Mouse (Mus musculus) heart, postnatal 0 days (tissue): ENCODE results near the gene Gpsm2. TPM values are rescaled to one million over a fixed set of nuclear protein-coding genes. Genes with fewer than 3 reads are reported as not detected.

ENCODE experiments used
- ATAC-seq: fragments of 200-750 bp; cut with Nextera tagmentation; 2 replicates; pipeline ENCODE4 v1.8.0; 2017; ENCODE audit warnings: low read depth, moderate number of reproducible peaks, moderate library complexity; ENCODE audit not compliant: insufficient read depth
- DNase-seq: peaks from one replicate; pipeline ENCODE4 v3.0.0-alpha.2; 2016; ENCODE audit warnings: low spot score
- H3K27ac ChIP-seq: fragments of 300-500 bp; sonication (generic); 2 replicates; pipeline ENCODE4 v1.5.1; 2014; ENCODE audit warnings: low read depth, mild to moderate bottlenecking
- H3K27me3 ChIP-seq: fragments of 300-500 bp; sonication (generic); 2 replicates; pipeline ENCODE4 v1.6.1; 2014; ENCODE audit warnings: low read length, mixed read lengths; ENCODE audit not compliant: control insufficient read depth, insufficient read depth
- H3K36me3 ChIP-seq: fragments of 300-500 bp; sonication (generic); replicated peaks from 2 replicates; pipeline ENCODE4 v1.6.1; 2014; ENCODE audit warnings: low read length, mixed read lengths; ENCODE audit not compliant: control insufficient read depth, insufficient read depth
- H3K4me1 ChIP-seq: fragments of 300-500 bp; sonication (generic); 2 replicates; pipeline ENCODE4 v1.6.1; 2014; ENCODE audit warnings: antibody characterized with exemption; ENCODE audit not compliant: control insufficient read depth, insufficient read depth
- H3K4me2 ChIP-seq: fragments of 300-500 bp; sonication (generic); 2 replicates; pipeline ENCODE4 v1.6.1; 2014; ENCODE audit warnings: low read depth, mild to moderate bottlenecking, low read length, moderate library complexity
- H3K4me3 ChIP-seq: fragments of 300-500 bp; sonication (generic); 2 replicates; pipeline ENCODE4 v1.5.1; 2014; ENCODE audit warnings: low read depth, low read length
- H3K9ac ChIP-seq: fragments of 300-500 bp; sonication (generic); replicated peaks from 2 replicates; pipeline ENCODE4 v1.6.1; 2014; ENCODE audit warnings: low read depth, low read length, mixed read lengths
- H3K9me3 ChIP-seq: fragments of 300-500 bp; sonication (generic); replicated peaks from 2 replicates; pipeline ENCODE4 v1.6.1; 2016; ENCODE audit warnings: low read length; ENCODE audit not compliant: control insufficient read depth
- CTCF ChIP-seq: IDR thresholded peaks from 2 replicates; pipeline ENCODE4 v1.5.1; 2016; ENCODE audit warnings: antibody characterized with exemption, control low read depth, low read depth
- EP300 ChIP-seq: IDR thresholded peaks from 2 replicates; pipeline ENCODE4 v1.6.1; 2016; ENCODE audit warnings: antibody characterized with exemption, low read depth
- WGBS: fragments of 180-500 bp; shearing (Covaris S2); extraction: QIAGEN DNeasy Blood & Tissue Kit; methylation state at CpG from one replicate; pipeline ENCODE4 v1.1.7; 2014; 5-methylcytosine and 5-hydroxymethylcytosine counted together
- polyA plus RNA-seq: library from polyadenylated mRNA; unstranded; fragments of >200 nt; fragmentation: Nextera tagmentation; extraction: Ambion mirVana; gene quantifications from 2 replicates; pipeline ENCODE4 v1.2.1, GENCODE M21; 2015
- total RNA-seq: library from RNA; depleted of rRNA; stranded (reverse); fragments of >200 nt; gene quantifications from 2 replicates; pipeline ENCODE4 v1.2.3, GENCODE M21; 2014; ENCODE audit warnings: low replicate concordance

Gpsm2 gene
- total and polyA plus RNA-seq, 2 experiments from 2014 or later = 8.7 to 9.6 TPM

DNA sequence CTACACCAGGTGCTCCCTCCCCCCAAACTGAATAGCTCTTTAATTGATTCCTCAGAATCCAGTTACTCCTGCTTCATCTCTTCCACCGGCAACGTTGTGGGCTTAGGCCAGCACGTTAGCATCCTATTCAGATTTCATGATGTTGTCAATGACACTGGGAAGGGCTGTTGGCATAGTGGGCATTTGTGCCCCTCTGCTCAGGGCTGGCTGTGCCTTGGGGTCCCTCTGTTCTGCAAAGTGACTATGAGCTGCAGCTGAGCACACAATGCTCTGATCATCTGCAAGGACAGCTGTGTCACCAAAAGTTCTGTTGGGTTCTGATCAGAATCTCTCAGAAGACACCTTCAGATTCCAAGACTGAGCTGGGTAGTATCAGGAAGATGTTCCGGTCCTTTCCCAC lies 22.0 kb upstream of the Gpsm2 start:
- Histone ChIP-seq H3K9me3 (no peaks in the 10 kb centered on the region), H3K27ac (no peak overlapping the region), H3K4me1 (peaks cover 4% of the 10 kb centered on the region; the same call in 1 of the 2 replicates), H3K4me2 (no peak overlapping the region), H3K4me3 (no peak overlapping the region), H3K9ac (no peak overlapping the region), H3K36me3 (no peaks in the 10 kb centered on the region), H3K27me3 (no peaks in the 10 kb centered on the region)
- DNase-seq = no peak
- TF ChIP-seq EP300 (no peak), CTCF (no peak)
- ATAC-seq = no peak
- 86% methylated on average over 4 of the region's 4 CpGs for WGBS

DNA sequence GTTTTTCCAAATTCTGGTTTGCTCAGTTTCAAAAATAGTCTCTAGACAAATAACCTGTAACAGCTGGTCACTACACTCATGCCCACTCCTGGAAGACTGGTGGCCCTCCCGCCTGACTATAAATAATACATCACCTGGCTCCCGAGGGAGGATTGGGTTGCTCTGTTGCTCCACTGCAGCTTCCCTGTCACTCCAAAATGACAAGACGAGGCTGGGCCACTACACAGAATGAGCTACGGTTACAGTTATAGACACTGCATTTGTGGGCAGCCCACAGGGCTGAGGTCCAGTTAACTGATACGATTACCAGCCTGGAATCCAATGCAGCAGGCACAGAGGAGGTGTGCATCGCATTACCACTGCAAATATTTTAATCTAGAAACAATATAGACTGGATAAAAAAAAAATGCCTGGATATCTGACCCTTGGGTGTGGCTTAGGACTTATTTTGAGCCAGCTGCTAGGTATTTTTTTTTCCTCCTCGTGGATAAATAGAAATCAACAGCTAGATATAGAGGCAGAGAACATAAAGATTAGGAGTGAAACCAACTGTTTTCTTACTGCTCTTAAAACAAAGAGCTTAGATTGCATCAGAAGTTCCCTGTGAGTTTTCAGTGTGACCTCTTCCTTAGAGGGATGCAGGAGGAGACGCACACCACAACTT lies 17.1 kb upstream of the Gpsm2 start, which contains the start of gene Aknad1:
Gene Aknad1 (plus strand): TSS at position 614 of the 664 bp plus-strand sequence.
- no peaks in the 10 kb centered on the region for H3K9me3 ChIP-seq
- no peaks in the 10 kb centered on the region for H3K27me3 ChIP-seq
- no peak within 1 kb of the TSS for H3K27ac ChIP-seq
- no peak within 1 kb of the TSS for H3K9ac ChIP-seq
- H3K4me1 ChIP-seq = no peaks in the 10 kb centered on the region; the same call in 1 of the 2 replicates
- no peak for ATAC-seq
- H3K36me3 ChIP-seq = no peaks in the 10 kb centered on the region
- no peak within 1 kb of the TSS for H3K4me3 ChIP-seq
- H3K4me2 ChIP-seq = no peak within 1 kb of the TSS
- WGBS = 48% methylated on average over 8 of the region's 8 CpGs
- DNase-seq = no peak
- TF ChIP-seq EP300 = no peak
- no peak for TF ChIP-seq CTCF

DNA sequence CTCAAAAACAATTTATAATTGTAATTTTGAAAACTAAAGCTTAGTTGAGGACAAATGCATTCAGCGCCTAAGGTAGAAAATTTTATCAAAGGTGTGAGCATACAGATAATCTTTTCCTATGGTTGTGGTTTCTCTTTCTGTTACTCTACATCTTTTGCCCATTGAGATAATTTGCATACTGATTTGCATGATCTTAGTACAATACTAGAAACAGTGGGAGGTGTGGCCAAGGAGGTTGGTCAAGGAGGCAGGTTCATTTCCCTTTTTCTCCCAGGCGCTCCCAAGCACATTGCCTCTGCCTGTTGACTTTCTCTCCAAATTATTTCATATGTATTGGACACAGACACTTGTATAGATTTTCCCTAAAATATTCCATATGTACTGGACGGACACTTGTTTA lies 15.7 kb upstream of the Gpsm2 start:
- no peaks in the 10 kb centered on the region for H3K36me3 ChIP-seq
- no peak for DNase-seq
- H3K9me3 ChIP-seq = no peaks in the 10 kb centered on the region
- no peak for TF ChIP-seq CTCF
- no peak for TF ChIP-seq EP300
- H3K4me1 ChIP-seq = no peaks in the 10 kb centered on the region; the same call in 1 of the 2 replicates
- WGBS = 84% methylated on average over 3 of the region's 3 CpGs
- H3K4me3 ChIP-seq = no peak overlapping the region
- H3K27me3 ChIP-seq = no peaks in the 10 kb centered on the region
- ATAC-seq = no peak
- no peak overlapping the region for H3K4me2 ChIP-seq
- no peak overlapping the region for H3K27ac ChIP-seq
- no peak overlapping the region for H3K9ac ChIP-seq

DNA sequence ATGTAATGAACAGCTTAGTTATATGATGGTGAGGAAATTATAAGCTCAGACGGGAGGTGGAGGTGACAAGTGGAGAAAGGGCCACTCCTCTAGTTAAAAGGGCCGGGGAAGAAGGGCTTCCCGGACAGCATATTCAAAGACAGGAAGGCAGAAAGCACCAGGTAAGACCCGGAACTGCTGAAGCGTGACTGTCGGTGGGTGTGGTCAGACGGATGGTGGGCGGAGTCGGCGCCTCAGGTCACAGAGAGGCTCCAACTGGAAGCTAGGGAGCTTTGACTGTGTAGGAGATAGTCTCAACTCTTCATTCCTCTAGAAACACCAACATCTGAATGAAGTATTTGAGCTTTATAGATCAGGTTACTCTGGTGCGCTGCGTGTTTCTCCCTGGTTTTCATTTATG lies 8.2 kb upstream of the Gpsm2 start:
- TF ChIP-seq EP300 = no peak
- no peak for TF ChIP-seq CTCF
- Histone ChIP-seq H3K36me3 (no peaks in the 10 kb centered on the region), H3K27ac (no peak overlapping the region), H3K27me3 (no peaks in the 10 kb centered on the region), H3K4me3 (no peak overlapping the region), H3K9me3 (0 out of 2 replicates have a peak, but pooled peaks cover 3% of the 10 kb centered on the region), H3K4me2 (no peak overlapping the region), H3K4me1 (no peaks in the 10 kb centered on the region), H3K9ac (no peak overlapping the region)
- no peak for DNase-seq
- 31% methylated on average over 12 of the region's 12 CpGs for WGBS
- ATAC-seq = no peak

DNA sequence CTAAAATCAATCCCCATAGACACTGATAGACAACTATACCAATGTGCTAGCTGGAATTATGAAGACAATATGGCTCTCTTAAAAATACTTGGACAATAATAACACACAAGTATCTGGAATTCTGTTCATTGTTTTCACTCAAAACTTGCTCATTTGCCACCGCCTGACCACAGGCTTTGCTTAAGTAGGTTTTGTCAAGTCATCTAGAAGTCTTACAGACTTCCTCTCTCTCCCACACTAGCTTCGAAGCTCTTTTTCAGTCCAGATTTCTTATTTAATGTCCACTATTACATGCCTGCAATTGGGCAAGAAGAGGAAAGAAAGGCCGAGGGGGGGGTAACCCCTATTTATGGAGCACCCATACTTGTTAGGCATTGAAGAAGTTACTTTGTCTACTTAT lies 5.7 kb upstream of the Gpsm2 start:
- ATAC-seq (no peak), DNase-seq (no peak)
- TF ChIP-seq EP300 (no peak), CTCF (no peak)
- no peak overlapping the region for H3K4me3 ChIP-seq
- H3K36me3 ChIP-seq = no peaks in the 10 kb centered on the region
- H3K9me3 ChIP-seq = 0 out of 2 replicates have a peak, but pooled peaks cover 3% of the 10 kb centered on the region
- H3K4me2 ChIP-seq = no peak overlapping the region
- no peaks in the 10 kb centered on the region for H3K4me1 ChIP-seq
- no peak overlapping the region for H3K9ac ChIP-seq
- WGBS = 75% methylated on average over 3 of the region's 3 CpGs
- no peaks in the 10 kb centered on the region for H3K27me3 ChIP-seq
- no peak overlapping the region for H3K27ac ChIP-seq

DNA sequence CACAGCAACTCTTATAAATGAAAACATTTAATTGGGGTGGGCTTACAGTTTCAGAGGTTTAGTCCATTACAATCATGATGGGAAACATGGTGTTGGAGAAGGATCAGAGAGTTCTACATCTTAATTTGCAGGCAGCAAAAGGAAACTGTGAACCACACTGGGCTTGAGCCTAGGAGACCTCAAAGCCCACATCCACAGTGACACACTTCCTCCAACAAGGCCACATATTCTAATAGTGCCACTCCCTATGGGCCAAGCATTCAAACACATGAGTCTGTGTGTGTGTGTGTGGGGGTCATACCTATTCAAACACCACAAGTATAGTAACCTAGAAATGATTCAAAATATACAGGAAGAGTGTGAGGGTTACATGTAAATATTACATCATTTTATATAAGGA lies 5.2 kb upstream of the Gpsm2 start:
- H3K27me3 ChIP-seq = no peaks in the 10 kb centered on the region
- ATAC-seq (no peak), DNase-seq (no peak)
- no peak overlapping the region for H3K4me2 ChIP-seq
- TF ChIP-seq EP300 (no peak), CTCF (no peak)
- no peaks in the 10 kb centered on the region for H3K36me3 ChIP-seq
- no peak overlapping the region for H3K27ac ChIP-seq
- no peak overlapping the region for H3K4me3 ChIP-seq
- H3K9ac ChIP-seq = no peak overlapping the region
- H3K9me3 ChIP-seq = 0 out of 2 replicates have a peak, but pooled peaks cover 3% of the 10 kb centered on the region
- peaks cover 4% of the 10 kb centered on the region; the same call in 1 of the 2 replicates for H3K4me1 ChIP-seq
